Comparison of ENCODE assay signal across 9 mouse cellular contexts in the genomic region with DNA sequence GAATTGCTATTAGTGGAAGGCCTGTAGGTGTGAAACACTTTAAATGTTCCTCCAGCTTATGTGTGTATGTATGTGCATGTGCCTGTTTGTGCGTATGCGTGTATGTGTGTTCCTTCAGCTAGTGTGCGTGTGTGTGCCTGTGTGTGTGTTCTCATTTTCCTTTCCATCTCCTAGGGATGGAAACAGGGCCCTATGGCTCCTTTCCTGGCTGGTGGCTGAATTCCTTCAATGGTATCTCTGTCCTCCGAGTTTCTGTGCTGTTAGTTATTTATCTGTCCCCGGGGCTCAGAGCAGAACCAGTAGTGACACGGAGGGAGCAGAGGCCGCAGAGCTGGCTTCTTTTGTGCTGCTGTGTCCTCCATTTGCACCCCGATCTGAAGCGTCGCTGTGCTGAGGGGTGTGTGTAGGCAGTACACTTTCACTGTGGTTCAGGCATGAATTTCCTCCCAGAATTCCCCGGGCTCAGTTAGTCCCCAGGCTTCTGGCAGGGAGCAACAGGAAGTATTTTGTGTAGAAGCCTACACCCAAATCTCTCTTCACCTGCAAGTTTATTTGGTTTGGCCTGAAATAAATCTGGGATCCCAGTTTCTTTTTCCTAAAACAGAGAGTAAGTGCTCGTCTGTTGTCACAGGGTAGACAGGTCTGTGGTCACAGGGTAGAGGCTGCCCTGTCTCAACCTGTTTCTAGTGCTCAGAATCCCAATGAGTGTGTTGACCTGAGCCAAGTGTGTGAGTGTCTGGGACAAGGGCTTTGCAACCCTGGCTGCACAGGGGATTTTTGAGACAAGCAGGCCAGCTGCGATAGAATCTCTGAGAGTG. TPM values are rescaled to one million over a fixed set of nuclear protein-coding genes. Genes with fewer than 3 reads are reported as not detected.
DNase-seq lines count a peak whose midpoint lies in the region; ATAC-seq and TF ChIP-seq lines count a peak whose summit lies in the region.
"Had no signal": no experiment of that assay in that cellular context is flagged by ENCODE, and none has a peak within 500 bp of the region (broad histone marks: within the 10 kb centered on the region; RNA-seq: fewer than 3 reads in every experiment).

No protein-coding gene starts in this region.

- peak overlapping the region; percentile 79 for H3K27ac ChIP-seq in neural tube, embryonic 11.5 days (ENCODE audit: low read depth, low read length)
- H3K27ac ChIP-seq in kidney, embryonic 15.5 days = peak overlapping the region; percentile 84
- H3K27ac ChIP-seq in midbrain, postnatal 0 days (ENCODE audit: low read depth, low read length) = peak overlapping the region; percentile 52

- WGBS in neural tube, embryonic 11.5 days = 59% methylated on average over 13 of the region's 13 CpGs
- 38% methylated on average over 13 of the region's 13 CpGs for WGBS in kidney, embryonic 15.5 days
- WGBS in midbrain, postnatal 0 days = 54% methylated on average over 13 of the region's 13 CpGs

- no peaks in the 10 kb centered on the region for H3K36me3 ChIP-seq in neural tube, embryonic 11.5 days (ENCODE audit: control insufficient read depth, insufficient read depth, low read length)
- peaks cover 11% of the 10 kb centered on the region; the same call in 1 of the 2 replicates for H3K36me3 ChIP-seq in kidney, embryonic 15.5 days
- H3K36me3 ChIP-seq in midbrain, postnatal 0 days (ENCODE audit: insufficient read depth, low read length) = 0 out of 2 replicates have a peak, but pooled peaks cover 2% of the 10 kb centered on the region

- H3K4me3 ChIP-seq in neural tube, embryonic 11.5 days (ENCODE audit: low read depth, low read length) = no peak overlapping the region
- no peak overlapping the region for H3K4me3 ChIP-seq in kidney, embryonic 15.5 days (replicated peaks)
- H3K4me3 ChIP-seq in midbrain, postnatal 0 days (ENCODE audit: low read depth, low read length) = no peak overlapping the region

- TF ChIP-seq CTCF in midbrain, postnatal 0 days (IDR thresholded peaks at IDR 0.05) = no peak

- no peaks in the 10 kb centered on the region for H3K27me3 ChIP-seq in neural tube, embryonic 11.5 days (ENCODE audit: control insufficient read depth, insufficient read depth, low read length)
- H3K27me3 ChIP-seq in kidney, embryonic 15.5 days = no peaks in the 10 kb centered on the region
- H3K27me3 ChIP-seq in midbrain, postnatal 0 days (ENCODE audit: insufficient read depth, low read length) = no peaks in the 10 kb centered on the region
- H3K27me3 ChIP-seq: Patski had no signal

- no peaks in the 10 kb centered on the region for H3K9me3 ChIP-seq in neural tube, embryonic 11.5 days (ENCODE audit: control insufficient read depth, low read length)
- no peaks in the 10 kb centered on the region for H3K9me3 ChIP-seq in kidney, embryonic 15.5 days (replicated peaks)
- H3K9me3 ChIP-seq in midbrain, postnatal 0 days (ENCODE audit: low read length) = no peaks in the 10 kb centered on the region

- peak overlapping the region; percentile 44 for H3K9ac ChIP-seq in neural tube, embryonic 11.5 days (ENCODE audit: low read length)
- H3K9ac ChIP-seq in kidney, embryonic 15.5 days = no peak overlapping the region
- H3K9ac ChIP-seq in midbrain, postnatal 0 days (replicated peaks; ENCODE audit: low read length, poor library complexity, severe bottlenecking) = no peak overlapping the region

- peak overlapping the region; percentile 12; the same call in 1 of the 2 replicates for H3K4me2 ChIP-seq in neural tube, embryonic 11.5 days (ENCODE audit: low read depth)
- H3K4me2 ChIP-seq in kidney, embryonic 15.5 days = peak overlapping the region; percentile 44
- H3K4me2 ChIP-seq in midbrain, postnatal 0 days (ENCODE audit: low read depth, low read length, poor library complexity, severe bottlenecking) = no peak overlapping the region

- no peak for DNase-seq in neural tube, embryonic 11.5 days (ENCODE audit: low spot score)
- DNase-seq in neural tube, embryonic 10.5 days (ENCODE audit: extremely low spot score, low spot score) = no peak
- DNase-seq in heart, adult 9 months (ENCODE audit: low spot score in 2 of 2) = peak; percentile 69 to 75
- no peak for DNase-seq in midbrain, postnatal 0 days (ENCODE audit: low spot score)
- no peak for DNase-seq in urinary bladder, postnatal 25 days (ENCODE audit: low spot score)
- DNase-seq in MN1 (ENCODE audit: low spot score) = no peak
- no peak for DNase-seq in cerebellum, adult 18-20 months

- peaks cover 45% of the 10 kb centered on the region for H3K4me1 ChIP-seq in neural tube, embryonic 11.5 days (ENCODE audit: control insufficient read depth, insufficient read depth, low read length)
- H3K4me1 ChIP-seq in kidney, embryonic 15.5 days = peaks cover 64% of the 10 kb centered on the region
- peaks cover 7% of the 10 kb centered on the region; the same call in 1 of the 2 replicates for H3K4me1 ChIP-seq in midbrain, postnatal 0 days (ENCODE audit: insufficient read depth, low read length)

- ATAC-seq in neural tube, embryonic 11.5 days (ENCODE audit: insufficient read depth, low FRiP score, low TSS enrichment) = peak; percentile 39; the same call in 1 of the 2 replicates
- no peak for ATAC-seq in kidney, embryonic 15.5 days (replicated peaks; ENCODE audit: low FRiP score)
- no peak for ATAC-seq in midbrain, postnatal 0 days (ENCODE audit: low FRiP score)

RNA-seq across cellular contexts. Expression of gene Afap1, which starts 15.7 kb away (rescaled TPM):
- polyA plus RNA-seq in neural tube, embryonic 11.5 days (2014; fragmentation: Nextera tagmentation; extraction: Ambion mirVana) = 57.8 and 61.8 TPM in 2 replicates
- polyA plus RNA-seq in kidney, embryonic 15.5 days (2015; fragmentation: Nextera tagmentation; extraction: Ambion mirVana) = 24.7 and 25.4 TPM in 2 replicates
- 65.4 and 80.9 TPM in 2 replicates for total RNA-seq in midbrain, postnatal 0 days (2014; rRNA removed)
- polyA plus RNA-seq in midbrain, postnatal 0 days (2015; fragmentation: Nextera tagmentation; extraction: Ambion mirVana) = 43.5 and 43.8 TPM in 2 replicates

Comparison
In these comparisons a context has a peak if more than half of its experiments do, and no peak if none do; other contexts are left out.
1. DNase-seq: peak in heart, adult 9 months (2 of 2); none in neural tube, embryonic 11.5 days (single experiment), neural tube, embryonic 10.5 days (single experiment), midbrain, postnatal 0 days (single experiment), urinary bladder, postnatal 25 days (single experiment), MN1 (single experiment) and cerebellum, adult 18-20 months (0 of 2).
2. Peak in every context shown above with its lines, with median percentiles within 50 percentile points of each other: H3K27ac ChIP-seq.